Mouse (Mus musculus): ENCODE data around the gene Sephs1.
A peak's percentile ranks its signal among the peaks of the same experiment; 100 is the strongest.

The Sephs1 gene

GRCm38 (mm10) chr2:4881350-4882248 lies at the start of gene Sephs1:
Gene Sephs1 (plus strand): TSS chr2:4881564.
- DNase-seq = peak; percentile 87

DNA sequence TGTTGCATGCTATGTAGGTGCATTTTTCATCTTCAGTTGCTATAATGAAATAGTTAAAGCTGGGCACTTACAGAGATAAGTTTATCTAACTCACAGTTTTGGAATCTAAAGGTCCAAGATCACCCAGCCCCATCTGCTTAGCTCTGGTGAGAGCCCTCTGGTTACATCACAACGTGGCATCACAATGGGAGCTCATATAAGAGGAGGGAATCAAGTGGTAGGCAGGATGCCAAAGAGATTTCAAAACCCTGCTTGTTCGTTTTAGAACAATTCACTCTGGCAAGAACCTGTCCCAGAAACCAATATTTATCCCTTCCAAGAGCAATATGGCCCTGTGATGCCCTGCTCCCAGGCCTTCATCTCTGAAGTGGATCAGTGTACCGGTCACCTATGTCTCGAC lies 49.2 kb upstream of the Sephs1 start:
- no peak for DNase-seq

GRCm38 (mm10) chr2:4849449-4849848 lies 31.9 kb upstream of the Sephs1 start:
- DNase-seq = no peak

GRCm38 (mm10) chr2:4857186-4857585 lies 24.2 kb upstream of the Sephs1 start:
- DNase-seq = no peak

DNA sequence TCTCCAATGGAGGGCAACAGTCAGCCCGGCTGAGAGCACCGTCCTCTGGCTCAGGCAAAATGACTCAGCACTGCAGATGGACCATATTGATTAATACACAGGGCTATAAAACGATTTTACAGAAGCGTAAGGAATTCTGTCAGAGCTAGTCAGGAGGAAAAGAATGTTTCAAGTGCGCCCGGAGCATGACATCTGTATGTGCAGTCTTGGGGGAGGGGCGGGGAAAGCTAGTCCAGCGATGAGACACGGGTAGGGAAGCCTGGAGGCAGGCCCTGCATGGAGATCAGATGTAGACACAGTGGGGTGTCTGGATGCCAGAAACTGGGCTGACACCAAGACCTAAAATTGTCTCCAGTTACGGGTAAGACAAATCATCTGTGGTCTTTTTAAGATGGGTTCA lies 23.2 kb upstream of the Sephs1 start:
- DNase-seq = no peak

DNA sequence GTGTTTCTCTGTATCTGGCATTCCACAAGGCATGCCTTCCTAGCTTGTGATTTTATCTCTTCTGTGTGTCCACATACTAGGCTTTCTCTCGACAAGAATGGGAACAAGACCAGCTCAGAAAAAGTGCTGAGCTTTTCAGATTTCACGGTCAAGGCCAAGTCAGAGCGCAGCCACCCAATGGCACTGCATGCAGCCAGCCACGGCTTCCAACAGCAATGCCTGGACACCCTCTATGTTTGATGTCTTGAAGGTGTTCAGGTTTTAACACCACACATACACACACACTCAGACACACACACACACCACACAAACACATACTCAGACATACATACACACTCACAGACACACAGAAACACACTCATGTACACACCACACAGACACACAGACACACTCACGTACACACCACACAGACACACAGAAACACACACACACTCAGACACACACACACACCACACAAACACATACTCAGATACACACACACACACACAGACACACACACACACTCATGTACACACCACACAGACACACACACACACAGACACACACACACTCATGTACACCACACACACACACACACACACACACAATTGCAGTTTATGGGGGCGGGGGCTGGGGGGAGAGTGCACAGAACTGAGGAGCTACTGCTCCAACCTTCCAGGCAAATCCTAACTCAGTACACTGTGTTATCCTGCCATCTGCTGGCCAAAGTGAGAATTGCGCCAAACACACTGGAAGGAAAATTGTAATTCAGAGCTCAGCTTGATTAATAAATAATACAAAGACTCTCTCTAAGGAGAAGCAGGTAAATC lies 17.2 kb upstream of the Sephs1 start:
- DNase-seq = peak; percentile 59

DNA sequence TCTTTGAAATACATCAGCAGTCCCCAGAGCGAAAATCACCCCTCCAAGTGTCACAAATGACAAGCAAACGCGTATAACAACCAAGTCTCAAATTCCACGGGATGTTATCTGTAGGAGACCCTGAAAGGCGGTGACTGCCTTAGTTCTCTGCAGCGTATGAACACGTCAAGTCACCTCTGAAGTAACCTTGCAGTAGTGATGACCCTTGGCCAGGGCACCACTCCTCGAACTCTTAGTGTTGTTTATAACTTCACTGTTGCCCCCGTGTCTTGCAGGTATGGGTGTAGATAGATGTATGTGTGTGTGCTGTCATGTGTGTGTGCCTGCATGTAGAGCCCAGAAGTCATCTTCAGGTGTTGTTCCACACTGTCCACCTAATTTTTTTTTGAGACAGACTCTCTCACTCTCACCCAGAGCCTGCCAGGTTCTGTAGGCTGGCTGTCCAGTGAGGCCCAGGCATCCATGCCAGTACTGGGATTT lies 16.5 kb upstream of the Sephs1 start:
- no peak for DNase-seq

DNA sequence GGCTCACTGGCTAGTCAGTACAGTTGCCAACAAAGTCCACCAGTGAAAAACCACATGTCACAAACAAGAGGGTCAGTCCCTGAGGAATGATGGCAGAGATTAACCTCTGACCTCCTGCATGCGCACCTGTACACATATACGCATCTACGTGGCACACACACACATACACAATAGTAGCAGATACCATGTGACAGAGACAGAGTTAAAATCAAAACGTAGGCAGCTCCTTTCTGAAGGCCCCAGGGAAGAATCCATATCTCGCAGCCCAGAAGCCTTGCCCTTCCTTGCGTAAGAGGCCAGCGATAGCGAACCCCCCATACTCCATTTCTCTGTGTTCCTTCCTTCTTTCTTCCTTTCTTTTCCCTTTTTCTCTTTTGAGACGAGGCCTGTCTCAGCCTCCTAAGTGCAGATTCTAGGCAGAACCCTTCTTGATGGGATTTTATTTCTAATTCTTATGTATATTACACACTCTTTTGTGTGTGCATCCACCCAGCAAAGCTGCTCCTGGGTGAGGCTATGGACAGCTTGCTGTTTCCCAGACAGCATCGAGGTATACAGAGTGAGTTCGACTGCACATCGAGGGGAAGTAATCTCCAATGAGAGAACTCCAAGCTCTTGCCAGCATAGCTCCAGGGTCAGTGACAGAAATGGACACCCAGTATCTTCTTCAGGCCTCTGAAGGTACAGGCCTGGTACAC lies 13.2 kb upstream of the Sephs1 start:
- no peak for DNase-seq

GRCm38 (mm10) chr2:4872740-4873139 lies 8.6 kb upstream of the Sephs1 start:
- no peak for DNase-seq

GRCm38 (mm10) chr2:4873331-4873730 lies 8.0 kb upstream of the Sephs1 start:
- DNase-seq = no peak

GRCm38 (mm10) chr2:4875090-4875489 lies 6.3 kb upstream of the Sephs1 start:
- DNase-seq = no peak

DNA sequence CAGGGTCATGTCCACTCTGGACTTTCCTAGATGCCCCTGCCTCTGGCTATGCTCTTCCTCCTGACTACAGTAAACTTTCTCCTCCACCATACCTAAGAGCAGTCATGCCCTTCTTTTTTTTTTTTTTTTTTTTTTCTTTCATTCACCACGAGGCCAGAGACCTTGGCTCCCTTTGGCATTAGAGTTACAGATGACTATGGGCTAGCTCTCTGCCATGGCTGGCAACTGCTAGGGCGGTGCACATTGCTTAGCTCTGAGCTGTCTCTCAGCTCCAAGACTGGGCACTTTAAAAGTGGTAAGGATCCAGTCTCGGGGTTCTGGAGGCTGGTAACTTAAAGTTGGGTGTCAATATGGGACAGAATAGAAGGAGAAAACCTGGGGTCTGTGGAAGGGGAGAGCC lies 5.2 kb upstream of the Sephs1 start:
- DNase-seq = no peak

DNA sequence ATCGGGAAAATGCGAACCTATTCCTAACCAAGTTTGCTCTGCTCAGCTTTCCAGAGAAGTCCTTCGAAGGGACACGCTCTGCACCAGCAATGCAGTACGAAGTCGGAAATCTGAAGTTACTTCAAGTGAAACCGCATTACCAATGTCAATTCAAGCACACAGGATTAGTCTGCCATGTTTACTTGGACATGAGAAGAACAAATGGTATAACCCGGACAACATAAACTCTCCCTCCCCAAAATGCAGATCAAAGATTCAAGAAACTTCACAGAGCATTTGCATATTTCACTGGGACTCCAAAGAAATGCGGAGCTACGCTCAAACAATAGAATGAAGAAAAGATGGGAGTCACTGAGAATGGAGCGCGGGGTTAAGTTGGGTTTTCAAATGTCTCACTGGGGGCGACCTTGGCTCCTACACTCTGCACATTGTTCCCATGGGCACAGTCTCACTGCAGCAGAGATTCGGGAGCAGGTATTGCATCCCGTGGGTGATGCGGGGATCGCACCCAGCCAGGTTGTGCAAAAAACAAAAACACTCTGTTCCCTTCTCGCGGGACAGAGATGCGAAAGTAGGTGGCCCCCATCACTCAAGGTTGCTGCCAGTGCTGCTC lies 521 bp upstream of the Sephs1 start:
- DNase-seq = peak; percentile 35

- DNase-seq = no peak
Measured at GRCm38 (mm10) chr2:4882249-4882791, 956 bp downstream of the Sephs1 start.

DNA sequence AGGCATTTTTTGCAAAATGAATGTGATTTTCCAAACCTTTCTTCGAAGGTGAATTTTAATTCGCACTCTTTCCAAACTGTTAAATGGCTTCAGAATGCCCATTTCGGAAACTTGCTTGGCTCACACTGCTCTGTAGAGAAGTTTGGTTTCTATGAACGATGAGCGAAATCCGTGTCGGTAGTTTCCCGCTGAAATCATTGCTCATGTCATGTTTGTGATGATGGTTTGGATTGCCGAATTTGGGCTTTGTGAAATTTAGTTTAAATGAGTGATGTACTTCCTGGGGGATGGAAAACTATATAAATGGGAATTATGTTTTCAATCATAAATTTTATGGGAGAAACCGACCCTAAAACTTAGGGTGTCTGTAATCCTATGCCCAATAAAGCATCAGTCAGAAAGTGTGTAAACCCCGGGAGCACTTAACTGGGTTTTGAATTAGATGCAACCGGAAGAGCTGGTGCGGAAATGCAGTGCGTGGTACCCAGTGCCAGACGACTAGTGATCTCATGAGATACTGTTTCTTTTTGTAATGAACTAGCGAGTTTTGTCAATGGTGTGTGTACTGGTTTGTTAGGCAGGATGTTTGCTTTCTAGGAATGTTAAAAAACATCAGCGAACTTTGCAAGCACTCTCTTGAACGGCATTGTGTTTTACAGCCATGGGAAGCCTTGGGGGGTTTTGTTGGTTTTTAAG lies 1.8 kb downstream of the Sephs1 start:
- no peak for DNase-seq

DNA sequence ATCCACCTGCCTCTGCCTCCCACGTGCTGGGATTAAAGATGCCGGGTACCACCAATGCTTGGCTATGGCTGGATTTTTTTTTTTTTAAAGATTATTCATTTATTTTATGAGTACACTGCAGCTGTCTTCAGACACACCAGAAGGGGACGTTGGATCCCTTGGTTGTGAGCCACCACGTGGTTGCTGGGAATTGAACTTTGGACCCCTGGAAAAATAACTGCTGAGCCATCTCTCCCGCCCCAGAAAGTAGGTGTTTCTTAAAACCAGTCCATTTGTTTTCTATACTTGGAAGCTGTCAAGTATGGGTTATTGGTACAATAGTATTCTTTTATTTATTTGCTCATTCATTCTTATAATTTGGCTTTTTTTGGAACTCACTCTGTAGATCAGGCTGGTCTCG lies 5.5 kb downstream of the Sephs1 start:
- no peak for DNase-seq

- DNase-seq = no peak
Measured at GRCm38 (mm10) chr2:4895598-4895997, 14.2 kb downstream of the Sephs1 start.

GRCm38 (mm10) chr2:4896970-4897369 lies 15.6 kb downstream of the Sephs1 start:
- DNase-seq = no peak

GRCm38 (mm10) chr2:4900624-4901023 lies 19.3 kb downstream of the Sephs1 start:
- DNase-seq = no peak

DNA sequence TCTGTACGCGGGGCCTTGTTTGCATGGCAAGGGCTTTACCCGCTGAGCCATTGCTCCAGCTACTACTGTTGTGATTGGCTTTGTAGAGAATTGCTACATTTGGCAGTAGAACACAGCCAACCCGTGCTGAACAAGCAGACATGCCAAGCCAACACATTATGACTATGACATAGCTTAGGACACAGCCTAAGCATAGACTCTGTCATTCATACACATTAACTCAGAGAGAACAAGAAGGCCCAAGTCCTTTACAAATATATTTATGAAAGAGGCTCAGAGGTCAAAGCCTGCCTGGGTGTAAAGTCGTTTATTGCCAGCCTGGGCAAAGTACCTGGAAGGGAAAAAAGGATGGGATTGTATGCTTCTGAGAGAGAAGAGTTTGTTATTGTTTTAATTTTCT lies 21.0 kb downstream of the Sephs1 start:
- no peak for DNase-seq

GRCm38 (mm10) chr2:4907120-4907519 lies 25.8 kb downstream of the Sephs1 start:
- no peak for DNase-seq

GRCm38 (mm10) chr2:4907916-4908315 lies 26.6 kb downstream of the Sephs1 start:
- DNase-seq = no peak
